Comparison of ENCODE assay signal across 26 mouse cellular contexts in genomic region chr10:19067623-19068022, GRCm38 (mm10).
"Had no signal": no experiment of that assay in that cellular context is flagged by ENCODE, and none has a peak within 500 bp of the region (broad histone marks: within the 10 kb centered on the region; RNA-seq: fewer than 3 reads in every experiment).

No protein-coding gene starts in this region.

- H3K27me3 ChIP-seq: heart, embryonic 13.5 days; heart, embryonic 15.5 days; hindbrain, embryonic 13.5 days; hindbrain, embryonic 15.5 days; intestine, embryonic 15.5 days; kidney, embryonic 15.5 days; limb, embryonic 13.5 days; limb, embryonic 15.5 days; liver, embryonic 12.5 days had no signal

- H3K9me3 ChIP-seq: heart, embryonic 13.5 days; heart, embryonic 15.5 days; hindbrain, embryonic 13.5 days; hindbrain, embryonic 15.5 days; intestine, embryonic 15.5 days; kidney, embryonic 15.5 days; limb, embryonic 13.5 days; limb, embryonic 15.5 days; liver, embryonic 12.5 days had no signal

- H3K4me2 ChIP-seq: heart, embryonic 11.5 days; heart, embryonic 13.5 days; heart, embryonic 15.5 days; hindbrain, embryonic 13.5 days; hindbrain, embryonic 15.5 days; intestine, embryonic 15.5 days; kidney, embryonic 15.5 days; limb, embryonic 13.5 days; limb, embryonic 15.5 days; liver, embryonic 12.5 days had no signal

- H3K4me1 ChIP-seq: hindbrain, embryonic 13.5 days; hindbrain, embryonic 15.5 days; intestine, embryonic 15.5 days; kidney, embryonic 15.5 days; limb, embryonic 13.5 days; limb, embryonic 15.5 days had no signal

- H3K9ac ChIP-seq: heart, embryonic 13.5 days; heart, embryonic 15.5 days; hindbrain, embryonic 13.5 days; hindbrain, embryonic 15.5 days; intestine, embryonic 15.5 days; kidney, embryonic 15.5 days; limb, embryonic 13.5 days; limb, embryonic 15.5 days; liver, embryonic 12.5 days; liver, embryonic 14.5 days had no signal

- H3K4me3 ChIP-seq: heart, adult 2 months; heart, embryonic 13.5 days; heart, embryonic 15.5 days; hindbrain, embryonic 13.5 days; hindbrain, embryonic 15.5 days; intestine, embryonic 15.5 days; kidney, embryonic 15.5 days; limb, embryonic 13.5 days; limb, embryonic 15.5 days; liver, embryonic 12.5 days had no signal

- ATAC-seq: intestine, embryonic 15.5 days had no signal

- H3K36me3 ChIP-seq: heart, embryonic 13.5 days; heart, embryonic 15.5 days; hindbrain, embryonic 13.5 days; hindbrain, embryonic 15.5 days; intestine, embryonic 15.5 days; kidney, embryonic 15.5 days; limb, embryonic 13.5 days; limb, embryonic 15.5 days; liver, embryonic 12.5 days had no signal

- DNase-seq: gastrocnemius, postnatal 14 days; gastrocnemius, postnatal 36 days; heart, adult 11 months; heart, adult 2 months; heart, postnatal 14 days; heart, postnatal 36 days; kidney, adult 11 months; kidney, adult 2 months; kidney, adult 9 months; kidney, postnatal 14 days; kidney, postnatal 36 days; layer of hippocampus, adult 9-11 months; layer of hippocampus, postnatal 36 days; left cerebral cortex, postnatal 4 days had no signal

- H3K27ac ChIP-seq: heart, adult 2 months; heart, embryonic 13.5 days; heart, embryonic 15.5 days; hindbrain, embryonic 13.5 days; hindbrain, embryonic 15.5 days; intestine, embryonic 15.5 days; kidney, embryonic 15.5 days; kidney, postnatal 0 days; limb, embryonic 13.5 days; limb, embryonic 15.5 days; liver, embryonic 12.5 days; liver, embryonic 14.5 days had no signal
